Mouse (Mus musculus) MEL (cell line): ENCODE measurements around the gene 4933421I07Rik. TPM values are rescaled to one million over a fixed set of nuclear protein-coding genes. Genes with fewer than 3 reads are reported as not detected.

ENCODE experiments used
- DNase-seq: peaks from one replicate; pipeline ENCODE4 v3.0.0; 2011; ENCODE audit warnings: low read depth, low spot score
- H3K27ac ChIP-seq: 2 replicates; pipeline ENCODE4 v1.5.1; 2012; ENCODE audit warnings: low read depth, mild to moderate bottlenecking, control low read depth, low read length, moderate library complexity; ENCODE audit not compliant: control insufficient read depth
- H3K27me3 ChIP-seq, 2 experiments: fragments of 150-350 bp in 1 of 2; sonication (generic) in 1 of 2; 2 replicates each; pipeline ENCODE4 v1.6.1; 2012; ENCODE audit warnings: low read length in 2 of 2, mild to moderate bottlenecking in 2 of 2, improper control_type of control experiment in 1 of 2, moderate library complexity in 1 of 2; ENCODE audit not compliant: insufficient read depth in 2 of 2, control insufficient read depth in 1 of 2
- H3K36me3 ChIP-seq, 2 experiments: 2 replicates each; pipeline ENCODE4 v1.6.1; 2012 to 2014; ENCODE audit warnings: low read length in 2 of 2, improper control_type of control experiment in 1 of 2, inconsistent platforms in 1 of 2, mild to moderate bottlenecking in 1 of 2; ENCODE audit not compliant: insufficient read depth in 2 of 2, control insufficient read depth in 1 of 2
- H3K4me1 ChIP-seq, 2 experiments: fragments of 150-350 bp in 1 of 2; sonication (generic) in 1 of 2; 2 replicates each; pipeline ENCODE4 v1.6.1; 2012; ENCODE audit warnings: low read length in 2 of 2, improper control_type of control experiment in 1 of 2, mild to moderate bottlenecking in 1 of 2; ENCODE audit not compliant: insufficient read depth in 2 of 2, control insufficient read depth in 1 of 2
- H3K4me3 ChIP-seq, 2 experiments: fragments of 150-350 bp in 1 of 2; sonication (generic) in 1 of 2; 2 replicates each; pipeline ENCODE4 v1.5.1; 2012; ENCODE audit warnings: low read depth in 2 of 2, low read length in 2 of 2, mild to moderate bottlenecking in 2 of 2, moderate library complexity in 2 of 2, control low read depth in 1 of 2, improper control_type of control experiment in 1 of 2; ENCODE audit not compliant: control insufficient read depth in 1 of 2, insufficient read depth in 1 of 2
- H3K79me2 ChIP-seq: 2 replicates; pipeline ENCODE4 v1.6.1; 2012; ENCODE audit warnings: mild to moderate bottlenecking, low read length, moderate library complexity; ENCODE audit not compliant: control insufficient read depth, poor library complexity, insufficient read depth
- H3K9ac ChIP-seq: 2 replicates; pipeline ENCODE4 v1.6.1; 2012; ENCODE audit warnings: low read depth, mild to moderate bottlenecking, control low read depth, low read length, moderate library complexity; ENCODE audit not compliant: control insufficient read depth, poor library complexity, severe bottlenecking
- H3K9me3 ChIP-seq: fragments of 150-350 bp; sonication (generic); replicated peaks from 2 replicates; pipeline ENCODE4 v1.6.1; 2012; ENCODE audit warnings: mild to moderate bottlenecking, low read length, improper control_type of control experiment, moderate library complexity; ENCODE audit not compliant: insufficient read depth
- CHD1 ChIP-seq: IDR thresholded peaks from 2 replicates; pipeline ENCODE4 v1.6.1; 2012; ENCODE audit warnings: low read depth, mild to moderate bottlenecking, inconsistent platforms, low read length, improper control_type of control experiment
- CTCF ChIP-seq, 3 experiments: IDR thresholded peaks in 2 of 3; conservative IDR thresholded peaks in 1 of 3; 2 replicates each; pipeline ENCODE4 v1.5.1; 2011 to 2012; ENCODE audit warnings: low read length in 3 of 3, low read depth in 2 of 3, mild to moderate bottlenecking in 2 of 3, improper control_type of control experiment in 1 of 3, inconsistent platforms in 1 of 3, mixed read lengths in 1 of 3, moderate library complexity in 1 of 3; ENCODE audit not compliant: control insufficient read depth in 1 of 3, insufficient read depth in 1 of 3, poor library complexity in 1 of 3, severe bottlenecking in 1 of 3
- E2F4 ChIP-seq: IDR thresholded peaks from 2 replicates; pipeline ENCODE4 v1.6.1; 2011; ENCODE audit warnings: low read depth, low read length, improper control_type of control experiment, borderline replicate concordance
- ELF1 ChIP-seq: IDR thresholded peaks from 2 replicates; pipeline ENCODE4 v1.6.1; 2014; ENCODE audit warnings: low read depth, mild to moderate bottlenecking, inconsistent platforms, low read length, improper control_type of control experiment, moderate library complexity
- EP300 ChIP-seq, 2 experiments: IDR thresholded peaks; 2 replicates each; pipeline ENCODE4 v1.6.1; 2011; ENCODE audit warnings: improper control_type of control experiment in 2 of 2, low read length in 2 of 2, low read depth in 1 of 2, mild to moderate bottlenecking in 1 of 2
- ETS1 ChIP-seq: IDR thresholded peaks from 2 replicates; pipeline ENCODE4 v1.6.1; 2012; ENCODE audit warnings: low read depth, mild to moderate bottlenecking, inconsistent platforms, low read length, improper control_type of control experiment, moderate library complexity
- HCFC1 ChIP-seq: IDR thresholded peaks from 2 replicates; pipeline ENCODE4 v1.6.1; 2012; ENCODE audit warnings: low read depth, mild to moderate bottlenecking, inconsistent platforms, low read length, improper control_type of control experiment, moderate library complexity
- MXI1 ChIP-seq: IDR thresholded peaks from 2 replicates; pipeline ENCODE4 v1.6.1; 2011; ENCODE audit warnings: mild to moderate bottlenecking, low read depth, low read length, improper control_type of control experiment
- NELFE ChIP-seq: IDR thresholded peaks from 2 replicates; pipeline ENCODE4 v1.6.1; 2011; ENCODE audit warnings: low read depth, low read length, improper control_type of control experiment
- POLR2A ChIP-seq, 2 experiments: IDR thresholded peaks; 2 replicates each; pipeline ENCODE4 v1.6.1; 2011 to 2012; ENCODE audit warnings: low read length in 2 of 2, mild to moderate bottlenecking in 2 of 2, control low read depth in 1 of 2, improper control_type of control experiment in 1 of 2, low read depth in 1 of 2, moderate library complexity in 1 of 2; ENCODE audit not compliant: control insufficient read depth in 1 of 2, insufficient read depth in 1 of 2, poor library complexity in 1 of 2
- POLR2AphosphoS2 ChIP-seq: IDR thresholded peaks from 2 replicates; pipeline ENCODE4 v1.6.1; 2011; ENCODE audit warnings: low read length, improper control_type of control experiment
- RAD21 ChIP-seq: IDR thresholded peaks from 2 replicates; pipeline ENCODE4 v1.6.1; 2011; ENCODE audit warnings: mild to moderate bottlenecking, low read depth, low read length, improper control_type of control experiment
- RCOR1 ChIP-seq: IDR thresholded peaks from 2 replicates; pipeline ENCODE4 v1.6.1; 2012; ENCODE audit warnings: low read depth, mild to moderate bottlenecking, inconsistent platforms, low read length, improper control_type of control experiment
- SMC3 ChIP-seq: IDR thresholded peaks from 2 replicates; pipeline ENCODE4 v1.6.1; 2011; ENCODE audit warnings: low read depth, low read length, improper control_type of control experiment
- TAL1 ChIP-seq: IDR thresholded peaks from 2 replicates; pipeline ENCODE4 v1.6.1; 2012; ENCODE audit warnings: mild to moderate bottlenecking, inconsistent platforms, low read length, moderate library complexity, mixed read lengths
- USF1 ChIP-seq: IDR thresholded peaks from 2 replicates; pipeline ENCODE4 v1.6.1; 2014; ENCODE audit warnings: low read depth, mild to moderate bottlenecking, inconsistent platforms, low read length, improper control_type of control experiment, moderate library complexity
- ZNF384 ChIP-seq: IDR thresholded peaks from 2 replicates; pipeline ENCODE4 v1.6.1; 2012; ENCODE audit warnings: low read depth, mild to moderate bottlenecking, inconsistent platforms, low read length, improper control_type of control experiment
- polyA plus RNA-seq, 2 experiments: library from polyadenylated mRNA; stranded (reverse) in 1 of 2; unstranded in 1 of 2; fragments of >175 nt in 1 of 2; fragments of >200 nt in 1 of 2; gene quantifications; 2 replicates each; pipeline versions ENCODE4 v1.2.1 to v1.2.4; 2012; ENCODE audit warnings: low replicate concordance in 2 of 2, low read depth in 1 of 2; ENCODE audit not compliant: insufficient read length in 2 of 2, insufficient read depth in 1 of 2, missing spikeins in 1 of 2
- total RNA-seq: library from RNA; depleted of rRNA; stranded (reverse); fragments of 300-350 nt; gene quantifications from 2 replicates; pipeline ENCODE4 v1.2.3, GENCODE M21; 2012

The 4933421I07Rik gene
- total and polyA plus RNA-seq, 3 experiments, result not detected

GRCm38 (mm10) chr7:42490358-42490757 is 42.4 kb upstream of the 4933421I07Rik start (continued):
- no peak for TF ChIP-seq ZNF384

DNA sequence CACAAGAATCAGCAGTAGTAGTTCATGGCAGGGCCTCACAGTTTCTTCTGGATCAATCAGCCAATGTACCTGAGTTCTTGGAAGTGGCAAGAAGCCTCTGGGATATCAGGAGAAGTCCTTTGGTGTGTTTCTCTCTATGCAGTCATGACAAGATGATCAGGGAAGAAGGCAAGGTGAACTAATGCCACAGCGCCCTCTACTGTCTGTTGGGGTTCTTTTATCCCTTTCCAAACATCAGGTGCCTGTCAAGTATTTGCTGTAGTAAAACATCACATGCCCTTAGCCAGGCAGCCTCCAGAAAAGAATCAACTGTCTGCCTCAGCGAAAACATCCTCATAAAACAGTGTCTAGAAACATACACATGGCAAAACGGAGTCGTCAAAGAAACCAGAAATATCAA is 6.7 kb upstream of the 4933421I07Rik start:
- no peaks in the 10 kb centered on the region for H3K36me3 ChIP-seq
- H3K9ac ChIP-seq, result no peak overlapping the region
- no peaks in the 10 kb centered on the region for H3K4me1 ChIP-seq
- H3K27me3 ChIP-seq, result no peaks in the 10 kb centered on the region
- DNase-seq, result no peak
- TF ChIP-seq TAL1 (no peak), EP300 (IDR thresholded peaks at IDR 0.05; ENCODE audit: low read depth in 1 of 2, low read length in 2 of 2) (no peak), E2F4 (no peak), CTCF (IDR thresholded peaks at IDR 0.05 in 2 of 3, conservative IDR thresholded peaks at IDR 0.05 in 1 of 3; ENCODE audit: control insufficient read depth in 1 of 3, insufficient read depth in 1 of 3, low read depth in 2 of 3, low read length in 3 of 3, poor library complexity in 1 of 3, severe bottlenecking in 1 of 3) (peak in 1 of 3 experiments; percentile 2; a peak in 1 of 6 replicates), HCFC1 (no peak), RAD21 (no peak; the same call in 1 of the 2 replicates), CHD1 (no peak), ELF1 (no peak), POLR2A (IDR thresholded peaks at IDR 0.05; ENCODE audit: control insufficient read depth in 1 of 2, insufficient read depth in 1 of 2, low read depth in 1 of 2, low read length in 2 of 2, poor library complexity in 1 of 2) (no peak)
- TF ChIP-seq, all 39 proteins: peak for 1
- Histone ChIP-seq H3K9me3 (no peaks in the 10 kb centered on the region), H3K79me2 (no peaks in the 10 kb centered on the region), H3K4me3 (no peak overlapping the region), H3K27ac (no peak overlapping the region)

GRCm38 (mm10) chr7:42450618-42451017 is 2.7 kb upstream of the 4933421I07Rik start:
- DNase-seq, result peak; percentile 18

More at GRCm38 (mm10) chr7:42450618-42451017, 2.7 kb upstream of the 4933421I07Rik start:
- Histone ChIP-seq H3K27ac (no peak overlapping the region), H3K36me3 (no peaks in the 10 kb centered on the region), H3K79me2 (no peaks in the 10 kb centered on the region), H3K4me3 (no peak overlapping the region), H3K9me3 (no peaks in the 10 kb centered on the region), H3K9ac (no peak overlapping the region), H3K4me1 (no peaks in the 10 kb centered on the region), H3K27me3 (no peaks in the 10 kb centered on the region)
- TF ChIP-seq CTCF (IDR thresholded peaks at IDR 0.05 in 2 of 3, conservative IDR thresholded peaks at IDR 0.05 in 1 of 3; ENCODE audit: control insufficient read depth in 1 of 3, insufficient read depth in 1 of 3, low read depth in 2 of 3, low read length in 3 of 3, poor library complexity in 1 of 3, severe bottlenecking in 1 of 3) (peak; percentile 12 to 40 (median 31); a peak in 4 of 6 replicates), RCOR1 (no peak), USF1 (no peak), NELFE (no peak), ETS1 (no peak), SMC3 (peak; percentile 18; the same call in 1 of the 2 replicates), HCFC1 (no peak), MXI1 (no peak), E2F4 (no peak), RAD21 (peak; percentile 26), POLR2AphosphoS2 (no peak)
